Mouse (Mus musculus) embryonic facial prominence, embryonic 10.5 days (tissue): ENCODE measurements around the gene Obsl1. TPM values are rescaled to one million over a fixed set of nuclear protein-coding genes. Genes with fewer than 3 reads are reported as not detected.

Experiments
- DNase-seq: peaks from one replicate; pipeline ENCODE4 v3.0.0-alpha.2; 2017; ENCODE audit warnings: low spot score
- H3K27ac ChIP-seq: fragments of 300-500 bp; sonication (generic); replicated peaks from 2 replicates; pipeline ENCODE4 v1.5.1; 2016; ENCODE audit warnings: mild to moderate bottlenecking
- H3K27me3 ChIP-seq: fragments of 300-500 bp; sonication (generic); replicated peaks from 2 replicates; pipeline ENCODE4 v1.6.1; 2016; ENCODE audit warnings: low read depth, mild to moderate bottlenecking; ENCODE audit not compliant: poor library complexity, severe bottlenecking
- H3K36me3 ChIP-seq: fragments of 300-500 bp; sonication (generic); replicated peaks from 2 replicates; pipeline ENCODE4 v1.6.1; 2016; ENCODE audit warnings: mild to moderate bottlenecking, moderate library complexity
- H3K4me1 ChIP-seq: fragments of 300-500 bp; sonication (generic); 2 replicates; pipeline ENCODE4 v1.6.1; 2016
- H3K4me3 ChIP-seq: fragments of 300-500 bp; sonication (generic); 2 replicates; pipeline ENCODE4 v1.5.1; 2016; ENCODE audit warnings: mild to moderate bottlenecking, moderate library complexity
- H3K9me3 ChIP-seq: fragments of 300-500 bp; sonication (generic); 2 replicates; pipeline ENCODE4 v1.6.1; 2016; ENCODE audit warnings: mild to moderate bottlenecking
- WGBS: fragments of 180-500 bp; shearing (Covaris S2); methylation state at CpG from one replicate; pipeline ENCODE4 v1.1.7; 2016; 5-methylcytosine and 5-hydroxymethylcytosine counted together
- polyA plus RNA-seq: library from polyadenylated mRNA; unstranded; fragments of >200 nt; fragmentation: Nextera tagmentation; extraction: Ambion mirVana; gene quantifications from 2 replicates; pipeline ENCODE4 v1.2.1, GENCODE M21; 2016

The Obsl1 gene
- polyA plus RNA-seq, 1 experiment from 2014 or later = 57.9 TPM

- peaks cover 83% of the 10 kb centered on the region for H3K4me1 ChIP-seq
- DNase-seq = peak; percentile 54
- no peaks in the 10 kb centered on the region for H3K9me3 ChIP-seq
- 20% methylated on average over 5 of the region's 5 CpGs for WGBS
- H3K27ac ChIP-seq = peak overlapping the region; percentile 49; the same call in 1 of the 2 replicates
- peaks cover 98% of the 10 kb centered on the region for H3K27me3 ChIP-seq
- H3K36me3 ChIP-seq = no peaks in the 10 kb centered on the region
- no peak overlapping the region for H3K4me3 ChIP-seq
Measured at GRCm38 (mm10) chr1:75455948-75456347, 50.3 kb downstream of the Obsl1 start.

- peaks cover 89% of the 10 kb centered on the region for H3K4me1 ChIP-seq
Measured at GRCm38 (mm10) chr1:75455433-75455832, 50.8 kb downstream of the Obsl1 start.

GRCm38 (mm10) chr1:75451900-75452299, 54.4 kb downstream of the Obsl1 start:
- Histone ChIP-seq H3K36me3 (no peaks in the 10 kb centered on the region), H3K27ac (0 out of 2 replicates have a peak overlapping the region, but pooled peaks have one; percentile 77), H3K4me3 (peak overlapping the region; percentile 56; the same call in 1 of the 2 replicates), H3K27me3 (peaks cover 98% of the 10 kb centered on the region), H3K4me1 (peaks cover 97% of the 10 kb centered on the region), H3K9me3 (no peaks in the 10 kb centered on the region)
- 79% methylated on average over 5 of the region's 5 CpGs for WGBS
- DNase-seq = no peak

More at GRCm38 (mm10) chr1:75455433-75455832, 50.8 kb downstream of the Obsl1 start:
- H3K9me3 ChIP-seq = no peaks in the 10 kb centered on the region
- no peaks in the 10 kb centered on the region for H3K36me3 ChIP-seq
- H3K27ac ChIP-seq = peak overlapping the region; percentile 49; the same call in 1 of the 2 replicates
- no peak for DNase-seq
- WGBS = 80% methylated on average over 3 of the region's 3 CpGs
- no peak overlapping the region for H3K4me3 ChIP-seq
- peaks cover 98% of the 10 kb centered on the region for H3K27me3 ChIP-seq

DNA sequence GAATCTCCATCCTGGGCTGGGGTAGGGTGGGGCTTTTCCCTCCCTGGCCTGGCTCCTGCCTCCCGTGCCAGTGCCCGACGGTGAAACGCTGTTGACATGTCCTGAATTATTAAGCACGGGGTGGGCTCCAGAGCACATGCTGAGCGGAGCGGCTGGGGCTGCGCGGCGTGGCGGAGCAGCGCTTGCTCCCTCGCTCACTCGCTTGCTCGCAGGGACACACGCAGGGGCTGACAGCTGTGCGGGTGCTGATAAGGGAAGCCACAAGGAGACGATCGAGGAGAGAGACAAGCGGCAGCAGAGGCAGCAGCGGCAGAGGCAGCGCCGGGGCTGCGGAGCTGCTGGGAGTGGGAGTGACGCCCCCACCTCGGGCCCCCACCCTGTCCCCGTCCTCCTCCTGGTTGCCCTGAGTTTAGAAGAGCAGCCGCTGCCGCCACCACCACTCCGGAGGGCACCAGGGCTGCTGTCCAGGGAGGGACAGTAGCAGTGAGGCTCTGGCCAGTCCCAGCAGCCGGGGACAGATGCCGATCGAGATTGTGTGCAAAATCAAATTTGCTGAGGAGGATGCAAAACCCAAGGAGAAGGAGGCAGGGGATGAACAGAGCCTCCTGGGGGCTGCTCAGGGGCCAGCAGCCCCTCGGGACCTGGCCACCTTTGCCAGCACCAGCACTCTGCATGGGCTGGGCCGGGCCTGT, 55.8 kb downstream of the Obsl1 start, which contains the start of gene Asic4:
Asic4 (plus strand) TSS at position 123 of the 692 bp plus-strand sequence.
- peak; percentile 48 for DNase-seq
- 2% methylated on average over 35 of the region's 35 CpGs for WGBS
- Histone ChIP-seq H3K4me3 (peak within 1 kb of the TSS; percentile 56), H3K27ac (peak within 1 kb of the TSS; percentile 77), H3K9me3 (no peaks in the 10 kb centered on the region), H3K27me3 (peaks cover 98% of the 10 kb centered on the region), H3K4me1 (peaks cover 97% of the 10 kb centered on the region), H3K36me3 (no peaks in the 10 kb centered on the region)

GRCm38 (mm10) chr1:75449377-75450135, 56.7 kb downstream of the Obsl1 start:
- H3K27me3 ChIP-seq = peaks cover 100% of the 10 kb centered on the region
- peak overlapping the region; percentile 56 for H3K4me3 ChIP-seq
- H3K4me1 ChIP-seq = peaks cover 100% of the 10 kb centered on the region
- 1% methylated on average over 8 of the region's 8 CpGs for WGBS
- peak; percentile 35 for DNase-seq
- H3K36me3 ChIP-seq = no peaks in the 10 kb centered on the region
- peak overlapping the region; percentile 77 for H3K27ac ChIP-seq
- no peaks in the 10 kb centered on the region for H3K9me3 ChIP-seq

DNA sequence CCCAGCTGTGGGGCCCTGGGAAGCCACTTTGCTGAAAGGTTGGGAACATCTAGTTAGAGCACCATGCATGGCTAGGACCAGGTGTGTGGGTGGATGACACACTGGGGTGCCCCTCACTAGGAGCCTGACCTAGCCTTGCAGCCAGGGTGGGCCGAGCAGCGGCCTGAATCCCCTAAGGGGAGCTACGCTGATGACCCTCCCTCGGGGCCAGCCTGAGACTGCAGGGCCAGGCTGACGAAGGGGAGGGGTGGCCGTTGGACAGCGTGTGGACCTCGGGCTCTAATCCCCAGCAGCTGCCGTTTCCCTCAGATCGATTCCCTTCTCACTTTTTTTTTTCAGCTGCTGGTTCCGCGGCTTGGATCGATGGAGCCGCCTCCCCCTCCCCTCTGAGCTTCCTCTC, 57.3 kb downstream of the Obsl1 start:
- peak; percentile 59 for DNase-seq
- H3K4me1 ChIP-seq = peaks cover 100% of the 10 kb centered on the region

DNA sequence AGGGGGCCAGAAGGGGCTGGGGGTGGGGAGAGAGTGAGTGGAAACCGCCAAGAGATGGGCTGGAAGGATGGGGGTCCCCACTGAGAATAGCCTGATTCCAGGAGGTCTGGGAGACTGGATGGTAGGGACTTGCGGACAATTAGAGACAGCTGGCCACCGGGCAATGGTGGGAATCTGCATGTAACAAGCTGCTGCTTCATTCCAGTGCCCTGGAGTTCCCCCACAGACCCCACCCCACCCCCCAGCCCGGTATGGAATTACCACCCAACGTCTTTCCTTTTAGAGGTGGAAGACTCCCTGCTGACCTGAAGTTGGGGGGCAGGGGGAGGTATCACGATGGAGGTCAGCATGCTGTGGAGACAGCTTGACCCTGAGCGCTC, 58.2 kb downstream of the Obsl1 start:
- peaks cover 100% of the 10 kb centered on the region for H3K4me1 ChIP-seq

More for the DNA sequence above, 57.3 kb downstream of the Obsl1 start:
- H3K4me3 ChIP-seq = peak overlapping the region; percentile 47
- no peaks in the 10 kb centered on the region for H3K9me3 ChIP-seq
- H3K27me3 ChIP-seq = peaks cover 98% of the 10 kb centered on the region
- no peaks in the 10 kb centered on the region for H3K36me3 ChIP-seq
- H3K27ac ChIP-seq = peak overlapping the region; percentile 68
- 1% methylated on average over 14 of the region's 14 CpGs for WGBS

DNA sequence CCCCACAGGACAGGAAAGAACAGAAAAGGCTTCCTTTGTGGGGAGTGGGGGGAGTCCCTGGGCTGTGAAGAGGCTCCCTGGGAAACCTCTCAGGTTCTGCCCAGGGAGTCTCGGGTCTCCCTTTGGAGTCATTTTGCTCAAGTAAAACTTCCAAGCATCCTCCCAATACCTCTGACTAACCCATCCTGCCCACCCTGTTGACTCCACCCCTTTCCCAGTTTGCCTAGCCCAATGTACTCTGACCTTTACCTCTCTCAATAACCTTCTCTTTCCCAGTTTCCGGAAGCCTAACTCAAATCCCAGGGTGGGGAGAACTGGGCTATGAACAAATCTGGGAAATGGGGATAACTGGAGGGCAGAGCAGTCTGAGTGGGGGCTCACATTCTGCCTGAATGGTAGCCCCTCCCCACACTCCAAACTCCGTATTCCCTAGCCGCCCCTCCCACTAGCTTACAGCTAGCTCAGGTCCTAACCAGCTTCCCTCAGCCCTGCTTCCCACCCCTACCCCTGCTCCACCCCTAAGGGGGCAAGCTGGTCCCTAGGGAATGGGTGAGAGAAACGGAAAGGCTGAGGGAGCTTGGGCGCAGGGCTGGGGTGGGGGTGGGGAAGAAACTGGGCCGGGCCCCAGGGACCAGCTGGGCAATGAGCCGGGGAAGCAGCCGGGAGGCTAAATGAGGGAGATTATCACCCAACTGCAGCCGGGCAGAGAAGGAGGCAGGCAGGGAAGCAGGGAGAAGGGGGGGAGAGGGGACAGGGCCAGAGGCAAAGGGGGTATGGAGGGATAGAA, 58.8 kb downstream of the Obsl1 start:
- H3K36me3 ChIP-seq = peaks cover under 1% of the 10 kb centered on the region; the same call in 1 of the 2 replicates
- peak; percentile 51 for DNase-seq
- peaks cover 100% of the 10 kb centered on the region for H3K4me1 ChIP-seq
- H3K4me3 ChIP-seq = peak overlapping the region; percentile 47
- H3K9me3 ChIP-seq = no peaks in the 10 kb centered on the region
- 3% methylated on average over 10 of the region's 10 CpGs for WGBS
- peak overlapping the region; percentile 81 for H3K27ac ChIP-seq
- peaks cover 91% of the 10 kb centered on the region for H3K27me3 ChIP-seq

More for the DNA sequence above, 58.2 kb downstream of the Obsl1 start:
- Histone ChIP-seq H3K4me3 (peak overlapping the region; percentile 47), H3K27me3 (peaks cover 97% of the 10 kb centered on the region), H3K9me3 (no peaks in the 10 kb centered on the region), H3K27ac (peak overlapping the region; percentile 81), H3K36me3 (no peaks in the 10 kb centered on the region)
- DNase-seq = peak; percentile 75
- 1% methylated on average over 7 of the region's 7 CpGs for WGBS

GRCm38 (mm10) chr1:75446656-75447055, 59.6 kb downstream of the Obsl1 start:
- Histone ChIP-seq H3K27ac (peak overlapping the region; percentile 81), H3K4me3 (peak overlapping the region; percentile 47), H3K27me3 (peaks cover 87% of the 10 kb centered on the region), H3K36me3 (peaks cover 9% of the 10 kb centered on the region; the same call in 1 of the 2 replicates), H3K4me1 (peaks cover 100% of the 10 kb centered on the region), H3K9me3 (no peaks in the 10 kb centered on the region)
- WGBS = 4% methylated on average over 20 of the region's 20 CpGs
- DNase-seq = peak; percentile 50

DNA sequence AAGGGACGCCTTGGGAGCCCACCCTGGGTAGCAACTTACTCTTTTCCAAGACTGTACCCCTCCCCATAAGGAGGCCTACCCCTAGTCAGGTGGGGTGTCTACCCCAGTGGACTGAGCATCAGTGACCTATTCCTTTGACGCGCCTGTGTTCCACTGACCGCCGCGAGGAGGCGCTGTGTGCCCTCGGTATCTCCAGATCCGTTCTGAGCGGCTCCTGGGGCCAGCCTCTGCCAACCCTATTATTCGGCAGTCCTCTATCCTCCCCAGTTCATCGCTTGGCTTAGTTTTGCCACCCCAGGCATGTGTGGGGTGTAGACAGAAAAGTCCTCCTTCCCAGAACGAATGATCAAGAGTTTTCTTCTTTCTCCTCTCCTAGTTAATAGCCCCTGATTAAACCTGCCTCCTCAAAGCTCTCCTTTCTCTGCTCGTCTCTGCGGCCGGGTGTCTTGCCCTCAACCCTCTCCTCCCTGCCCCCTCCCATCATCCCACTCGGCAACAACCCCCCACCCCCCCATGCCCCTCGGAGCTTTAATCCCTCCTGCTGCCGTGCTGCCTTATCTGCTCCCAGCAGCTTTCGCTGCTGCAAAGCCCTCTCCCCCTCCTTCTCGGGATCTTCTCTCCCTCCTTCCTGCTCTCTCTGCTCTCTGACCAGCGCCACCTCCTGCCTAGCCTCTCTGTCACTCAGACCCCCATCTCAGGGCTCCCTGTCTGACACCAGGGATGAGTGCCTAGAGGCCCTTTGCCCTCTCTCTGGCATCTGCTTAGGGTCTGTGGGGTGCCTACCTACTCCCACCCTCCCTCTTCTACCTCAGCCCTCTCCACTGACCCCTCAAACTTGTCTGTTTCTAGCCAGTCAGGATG, 60.3 kb downstream of the Obsl1 start:
- Histone ChIP-seq H3K27ac (peak overlapping the region; percentile 81), H3K4me1 (peaks cover 98% of the 10 kb centered on the region), H3K27me3 (peaks cover 80% of the 10 kb centered on the region), H3K9me3 (no peaks in the 10 kb centered on the region), H3K36me3 (peaks cover 16% of the 10 kb centered on the region; the same call in 1 of the 2 replicates), H3K4me3 (peak overlapping the region; percentile 47)
- WGBS = under 1% methylated on average over 22 of the region's 22 CpGs
- DNase-seq = peak; percentile 87

DNA sequence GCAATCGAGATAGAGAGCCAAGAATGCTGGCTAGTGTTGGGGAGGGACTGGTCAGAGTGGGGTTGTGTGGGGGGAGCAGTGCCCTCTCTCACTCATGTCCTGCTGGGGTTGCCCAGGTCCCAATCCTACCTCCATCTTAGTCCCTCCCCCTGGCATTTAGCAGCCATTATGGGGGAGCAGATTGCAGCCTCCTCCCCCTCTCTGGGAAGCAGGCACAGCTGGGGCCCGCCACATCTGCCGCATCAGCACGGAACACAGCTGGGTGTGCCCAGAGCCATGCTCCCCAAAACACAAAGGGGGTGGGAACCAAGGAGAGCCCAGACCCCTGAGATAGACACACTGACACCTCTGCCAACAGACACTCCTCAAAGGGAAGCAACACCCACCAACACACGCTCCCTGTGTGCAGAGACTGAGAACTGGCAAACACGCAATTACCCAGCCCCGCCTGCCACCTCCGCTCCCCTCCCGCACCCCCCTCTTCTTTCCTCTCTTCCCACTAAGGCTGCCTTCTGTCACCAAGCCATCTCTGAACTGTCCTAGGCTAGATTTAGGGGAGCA, 61.0 kb downstream of the Obsl1 start:
- H3K27ac ChIP-seq = peak overlapping the region; percentile 81
- no peak for DNase-seq
- WGBS = 18% methylated on average over 9 of the region's 9 CpGs
- H3K9me3 ChIP-seq = no peaks in the 10 kb centered on the region
- peaks cover 23% of the 10 kb centered on the region for H3K36me3 ChIP-seq
- peak overlapping the region; percentile 47; the same call in 1 of the 2 replicates for H3K4me3 ChIP-seq
- H3K4me1 ChIP-seq = peaks cover 91% of the 10 kb centered on the region
- H3K27me3 ChIP-seq = peaks cover 73% of the 10 kb centered on the region
